Mouse (Mus musculus): Measurements from ENCODE around the gene Nfyc.

DNA sequence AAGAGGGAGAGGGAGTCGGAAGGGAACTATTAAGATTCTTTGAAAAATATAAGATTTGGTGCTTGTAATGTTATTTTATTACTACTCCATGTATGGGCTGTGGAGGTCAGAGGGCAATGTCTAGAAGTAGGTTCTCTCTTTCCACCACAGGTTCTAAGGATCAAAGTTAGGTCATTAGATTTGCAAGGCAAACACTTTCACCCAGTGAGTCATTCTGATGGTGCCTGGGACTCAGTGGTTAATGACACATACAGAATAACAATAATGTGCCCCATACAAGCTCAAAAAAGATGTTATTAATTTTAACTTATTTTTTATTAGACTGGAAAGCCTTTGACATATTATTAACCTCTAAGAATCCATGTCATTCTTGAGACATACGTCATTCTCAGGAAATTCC, 11.5 kb downstream of the Nfyc start:
- TF ChIP-seq HCFC1 (IDR thresholded peaks at IDR 0.05; ENCODE audit: borderline replicate concordance, insufficient read depth, low read length) (no peak), ZNF384 (IDR thresholded peaks at IDR 0.05; ENCODE audit: low read depth, low read length) (no peak)

Measured in ES-E14 (cell line).